Mouse (Mus musculus) kidney, embryonic 16.5 days (tissue): ENCODE data around the gene Fxyd1. TPM values are rescaled to one million over a fixed set of nuclear protein-coding genes. Genes with fewer than 3 reads are reported as not detected.
A peak's percentile ranks its signal among the peaks of the same experiment; 100 is the strongest.

Experiments used
- ATAC-seq: fragments of 200-750 bp; cut with Nextera tagmentation; 2 replicates; pipeline ENCODE4 v1.8.0; 2017; ENCODE audit warnings: moderate TSS enrichment; ENCODE audit not compliant: low FRiP score, low TSS enrichment
- H3K27ac ChIP-seq: fragments of 300-500 bp; sonication (generic); 2 replicates; pipeline ENCODE4 v1.5.1; 2014; ENCODE audit warnings: low read length
- H3K27me3 ChIP-seq: fragments of 300-500 bp; sonication (generic); 2 replicates; pipeline ENCODE4 v1.6.1; 2014; ENCODE audit warnings: low read length, control low read depth, mixed read lengths; ENCODE audit not compliant: insufficient read depth
- H3K36me3 ChIP-seq: fragments of 300-500 bp; sonication (generic); 2 replicates; pipeline ENCODE4 v1.6.1; 2014; ENCODE audit warnings: low read length, control low read depth, mixed read lengths; ENCODE audit not compliant: insufficient read depth
- H3K4me1 ChIP-seq: fragments of 300-500 bp; sonication (generic); 2 replicates; pipeline ENCODE4 v1.6.1; 2014; ENCODE audit warnings: low read length, control low read depth, mixed read lengths; ENCODE audit not compliant: insufficient read depth
- H3K4me2 ChIP-seq: fragments of 300-500 bp; sonication (generic); replicated peaks from 2 replicates; pipeline ENCODE4 v1.6.1; 2014; ENCODE audit warnings: low read depth, low read length
- H3K4me3 ChIP-seq: fragments of 300-500 bp; sonication (generic); 2 replicates; pipeline ENCODE4 v1.5.1; 2014; ENCODE audit warnings: mild to moderate bottlenecking, low read length
- H3K9ac ChIP-seq: fragments of 300-500 bp; sonication (generic); replicated peaks from 2 replicates; pipeline ENCODE4 v1.6.1; 2014; ENCODE audit warnings: low read length
- H3K9me3 ChIP-seq: fragments of 300-500 bp; sonication (generic); 2 replicates; pipeline ENCODE4 v1.6.1; 2016; ENCODE audit warnings: low read length, control low read depth
- WGBS: fragments of 180-500 bp; shearing (Covaris S2); extraction: QIAGEN DNeasy Blood & Tissue Kit; methylation state at CpG from one replicate; pipeline ENCODE4 v1.1.7; 2014; 5-methylcytosine and 5-hydroxymethylcytosine counted together
- polyA plus RNA-seq: library from polyadenylated mRNA; unstranded; fragments of >200 nt; fragmentation: Nextera tagmentation; extraction: Ambion mirVana; gene quantifications from 2 replicates; pipeline ENCODE4 v1.2.1, GENCODE M21; 2015

The Fxyd1 gene
- polyA plus RNA-seq, 1 experiment from 2014 or later, result 48.3 TPM

GRCm38 (mm10) chr7:31035291-31035690 is 21.7 kb downstream of the Fxyd1 start:
- Histone ChIP-seq H3K4me2 (no peak overlapping the region), H3K9me3 (no peaks in the 10 kb centered on the region), H3K36me3 (no peaks in the 10 kb centered on the region), H3K4me1 (no peaks in the 10 kb centered on the region), H3K9ac (no peak overlapping the region), H3K4me3 (no peak overlapping the region), H3K27ac (no peak overlapping the region), H3K27me3 (no peaks in the 10 kb centered on the region)
- ATAC-seq, result no peak
- 83% methylated on average over 11 of the region's 11 CpGs for WGBS

GRCm38 (mm10) chr7:31034789-31035188 is 22.2 kb downstream of the Fxyd1 start:
- H3K4me1 ChIP-seq, result no peaks in the 10 kb centered on the region
- ATAC-seq, result no peak
- H3K9me3 ChIP-seq, result no peaks in the 10 kb centered on the region
- H3K27ac ChIP-seq, result no peak overlapping the region
- no peaks in the 10 kb centered on the region for H3K27me3 ChIP-seq
- no peak overlapping the region for H3K9ac ChIP-seq
- H3K4me2 ChIP-seq, result no peak overlapping the region
- 77% methylated on average over 11 of the region's 11 CpGs for WGBS
- no peak overlapping the region for H3K4me3 ChIP-seq
- no peaks in the 10 kb centered on the region for H3K36me3 ChIP-seq

- ATAC-seq, result no peak
- Histone ChIP-seq H3K4me2 (no peak overlapping the region), H3K9me3 (no peaks in the 10 kb centered on the region), H3K27me3 (no peaks in the 10 kb centered on the region), H3K36me3 (no peaks in the 10 kb centered on the region), H3K4me3 (no peak overlapping the region), H3K27ac (no peak overlapping the region), H3K9ac (no peak overlapping the region), H3K4me1 (no peaks in the 10 kb centered on the region)
- WGBS, result 47% methylated on average over 9 of the region's 9 CpGs
Measured at GRCm38 (mm10) chr7:31033409-31034165, 23.4 kb downstream of the Fxyd1 start.

- H3K27ac ChIP-seq, result no peak overlapping the region
- no peaks in the 10 kb centered on the region for H3K27me3 ChIP-seq
- WGBS, result 83% methylated on average over 7 of the region's 7 CpGs
- no peaks in the 10 kb centered on the region for H3K4me1 ChIP-seq
- H3K4me3 ChIP-seq, result no peak overlapping the region
- no peaks in the 10 kb centered on the region for H3K36me3 ChIP-seq
- H3K9me3 ChIP-seq, result no peaks in the 10 kb centered on the region
- no peak for ATAC-seq
- H3K9ac ChIP-seq, result no peak overlapping the region
- H3K4me2 ChIP-seq, result no peak overlapping the region
Measured at GRCm38 (mm10) chr7:31031731-31032130, 25.3 kb downstream of the Fxyd1 start.

GRCm38 (mm10) chr7:31030717-31031116 is 26.3 kb downstream of the Fxyd1 start:
- no peaks in the 10 kb centered on the region for H3K9me3 ChIP-seq
- no peaks in the 10 kb centered on the region for H3K36me3 ChIP-seq
- H3K9ac ChIP-seq, result no peak overlapping the region
- H3K4me2 ChIP-seq, result no peak overlapping the region
- ATAC-seq, result no peak
- H3K27ac ChIP-seq, result no peak overlapping the region
- H3K4me3 ChIP-seq, result no peak overlapping the region
- 75% methylated on average over 2 of the region's 2 CpGs for WGBS
- H3K27me3 ChIP-seq, result no peaks in the 10 kb centered on the region
- H3K4me1 ChIP-seq, result no peaks in the 10 kb centered on the region

GRCm38 (mm10) chr7:31028609-31029008 is 28.4 kb downstream of the Fxyd1 start:
- no peaks in the 10 kb centered on the region for H3K9me3 ChIP-seq
- H3K36me3 ChIP-seq, result no peaks in the 10 kb centered on the region
- H3K4me3 ChIP-seq, result no peak overlapping the region
- 67% methylated on average over 8 of the region's 8 CpGs for WGBS
- H3K27me3 ChIP-seq, result no peaks in the 10 kb centered on the region
- no peak for ATAC-seq
- H3K4me1 ChIP-seq, result no peaks in the 10 kb centered on the region
- H3K9ac ChIP-seq, result no peak overlapping the region
- no peak overlapping the region for H3K4me2 ChIP-seq
- no peak overlapping the region for H3K27ac ChIP-seq

GRCm38 (mm10) chr7:31017104-31017901 is 39.7 kb downstream of the Fxyd1 start:
- Histone ChIP-seq H3K9ac (no peak overlapping the region), H3K27me3 (no peaks in the 10 kb centered on the region), H3K4me1 (peaks cover 12% of the 10 kb centered on the region), H3K36me3 (no peaks in the 10 kb centered on the region), H3K4me3 (no peak overlapping the region), H3K27ac (peak overlapping the region; percentile 39; the same call in 1 of the 2 replicates), H3K4me2 (0 out of 2 replicates have a peak overlapping the region, but pooled peaks have one; percentile 10), H3K9me3 (no peaks in the 10 kb centered on the region)
- WGBS, result 29% methylated on average over 10 of the region's 10 CpGs
- ATAC-seq, result peak; percentile 79

- Histone ChIP-seq H3K27ac (no peak overlapping the region), H3K27me3 (no peaks in the 10 kb centered on the region), H3K4me3 (no peak overlapping the region), H3K4me1 (peaks cover 18% of the 10 kb centered on the region), H3K4me2 (no peak overlapping the region), H3K9me3 (no peaks in the 10 kb centered on the region), H3K9ac (no peak overlapping the region), H3K36me3 (no peaks in the 10 kb centered on the region)
- ATAC-seq, result no peak
- 75% methylated on average over 5 of the region's 5 CpGs for WGBS
Measured at GRCm38 (mm10) chr7:31012971-31013370, 44.0 kb downstream of the Fxyd1 start.

- H3K9ac ChIP-seq, result no peak overlapping the region
- H3K27me3 ChIP-seq, result no peaks in the 10 kb centered on the region
- no peak overlapping the region for H3K27ac ChIP-seq
- H3K4me1 ChIP-seq, result peaks cover 5% of the 10 kb centered on the region; the same call in 1 of the 2 replicates
- ATAC-seq, result peak; percentile 77
- no peaks in the 10 kb centered on the region for H3K36me3 ChIP-seq
- no peaks in the 10 kb centered on the region for H3K9me3 ChIP-seq
- 8% methylated on average over 3 of the region's 3 CpGs for WGBS
- H3K4me3 ChIP-seq, result no peak overlapping the region
- no peak overlapping the region for H3K4me2 ChIP-seq
Measured at GRCm38 (mm10) chr7:31008889-31009288, 48.1 kb downstream of the Fxyd1 start.

GRCm38 (mm10) chr7:31008175-31008574 is 48.8 kb downstream of the Fxyd1 start:
- Histone ChIP-seq H3K4me1 (peaks cover 5% of the 10 kb centered on the region; the same call in 1 of the 2 replicates), H3K27me3 (no peaks in the 10 kb centered on the region), H3K4me3 (no peak overlapping the region), H3K27ac (no peak overlapping the region), H3K36me3 (no peaks in the 10 kb centered on the region), H3K9ac (no peak overlapping the region), H3K9me3 (no peaks in the 10 kb centered on the region), H3K4me2 (no peak overlapping the region)
- 0 out of 2 replicates have a peak, but pooled peaks have one; percentile 55 for ATAC-seq
- WGBS, result 71% methylated on average over 1 of the region's 1 CpGs
